Mouse (Mus musculus) megakaryocyte, embryonic 14.5 days (primary cell): ENCODE results near the gene Gm49416.

Experiments
- FLI1 ChIP-seq: IDR thresholded peaks from 2 replicates; pipeline ENCODE4 v1.6.1; 2012; ENCODE audit warnings: low read length, inconsistent platforms, mixed read lengths
- GATA1 ChIP-seq: IDR thresholded peaks from 3 replicates; pipeline ENCODE4 v1.6.1; 2012; ENCODE audit warnings: mixed read lengths, low read length, inconsistent platforms, borderline replicate concordance

DNA sequence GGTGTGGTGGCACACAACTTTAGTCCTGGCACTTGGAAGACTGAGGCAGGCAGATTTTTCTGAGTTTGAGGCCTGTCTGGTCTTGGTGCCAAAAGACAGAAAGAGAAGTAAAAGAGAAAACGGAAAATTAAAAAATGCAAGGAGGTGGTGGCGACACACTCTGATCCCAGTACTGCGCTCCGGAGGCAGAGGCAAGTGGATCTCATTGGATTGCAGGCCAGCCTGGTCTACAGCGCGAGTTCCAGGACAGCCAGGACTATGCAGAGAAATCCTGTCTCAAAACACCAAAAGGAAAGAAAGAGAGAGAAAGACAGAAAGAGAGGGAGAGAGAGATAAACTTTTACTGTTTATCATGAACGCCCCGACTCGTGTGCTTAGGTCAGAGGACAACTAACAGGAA lies 17.9 kb upstream of the Gm49416 start:
- TF ChIP-seq GATA1 (no peak), FLI1 (no peak)
